Mouse (Mus musculus): ENCODE results near the gene Ydjc. TPM values are rescaled to one million over a fixed set of nuclear protein-coding genes. Genes with fewer than 3 reads are reported as not detected.

Gene Ydjc
- polyA plus RNA-seq, 1 experiment from 2014 or later: 3.4 TPM

DNA sequence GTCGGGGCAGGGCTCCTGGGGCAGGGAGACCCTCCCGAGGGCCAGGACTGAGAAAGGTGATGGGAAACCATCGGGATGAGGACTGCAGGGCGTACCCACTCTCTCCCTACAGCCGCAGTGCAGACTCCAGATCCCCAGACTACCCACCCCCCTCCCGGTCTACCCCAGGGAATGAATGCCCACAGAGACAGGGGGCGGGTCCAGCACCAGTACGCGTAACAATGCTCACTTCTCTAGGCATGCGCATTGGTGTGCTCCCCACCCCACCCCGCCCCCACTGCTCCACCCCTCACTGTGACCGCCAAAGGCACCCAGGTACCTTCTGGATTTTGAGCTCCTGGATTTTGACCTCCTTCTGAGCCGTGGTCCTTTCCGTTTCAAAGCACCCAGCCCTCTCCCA is 22.9 kb upstream of the Ydjc start:
- DNase-seq (no peak), ATAC-seq (no peak)
- Histone ChIP-seq H3K4me1 (ENCODE audit: insufficient read depth) (peaks cover 21% of the 10 kb centered on the region), H3K4me3 (ENCODE audit: low read depth, low read length) (no peak overlapping the region), H3K36me3 (replicated peaks; ENCODE audit: insufficient read depth, low read length) (no peaks in the 10 kb centered on the region), H3K27ac (ENCODE audit: low read depth) (no peak overlapping the region), H3K4me2 (ENCODE audit: low read depth, low read length) (no peak overlapping the region), H3K9ac (replicated peaks) (no peak overlapping the region), H3K9me3 (ENCODE audit: low read length) (no peaks in the 10 kb centered on the region), H3K27me3 (ENCODE audit: insufficient read depth, low read length) (no peaks in the 10 kb centered on the region)
- 83% methylated on average over 13 of the region's 14 CpGs for WGBS (ENCODE audit: insufficient replicate concordance)
- TF ChIP-seq CTCF (IDR thresholded peaks at IDR 0.05; ENCODE audit: low read depth): no peak
- TF ChIP-seq EP300 (IDR thresholded peaks at IDR 0.05; ENCODE audit: low read depth): no peak

- H3K36me3 ChIP-seq (replicated peaks; ENCODE audit: insufficient read depth, low read length): no peaks in the 10 kb centered on the region
- H3K4me2 ChIP-seq (ENCODE audit: low read depth, low read length): peak overlapping the region; percentile 75
- TF ChIP-seq EP300 (IDR thresholded peaks at IDR 0.05; ENCODE audit: low read depth): no peak
- no peak for TF ChIP-seq CTCF (IDR thresholded peaks at IDR 0.05; ENCODE audit: low read depth)
- WGBS (ENCODE audit: insufficient replicate concordance): 8% methylated on average over 22 of the region's 22 CpGs
- no peak; the same call in 1 of the 2 replicates for ATAC-seq
- peaks cover 21% of the 10 kb centered on the region for H3K4me1 ChIP-seq (ENCODE audit: insufficient read depth)
- H3K27me3 ChIP-seq (ENCODE audit: insufficient read depth, low read length): no peaks in the 10 kb centered on the region
- no peak for DNase-seq
- peak overlapping the region; percentile 58 for H3K9ac ChIP-seq (replicated peaks)
- no peaks in the 10 kb centered on the region for H3K9me3 ChIP-seq (ENCODE audit: low read length)
- peak overlapping the region; percentile 50 for H3K4me3 ChIP-seq (ENCODE audit: low read depth, low read length)
- H3K27ac ChIP-seq (ENCODE audit: low read depth): no peak overlapping the region
Observed at GRCm38 (mm10) chr16:17124119-17124870, 20.1 kb upstream of the Ydjc start.

GRCm38 (mm10) chr16:17124871-17125520 is 19.4 kb upstream of the Ydjc start, which contains the start of gene 2610318N02Rik:
Gene 2610318N02Rik (minus strand): TSS chr16:17125167.
- TF ChIP-seq CTCF (IDR thresholded peaks at IDR 0.05; ENCODE audit: low read depth) (no peak), EP300 (IDR thresholded peaks at IDR 0.05; ENCODE audit: low read depth) (no peak)
- Histone ChIP-seq H3K4me2 (ENCODE audit: low read depth, low read length) (peak within 1 kb of the TSS; percentile 75), H3K4me1 (ENCODE audit: insufficient read depth) (peaks cover 21% of the 10 kb centered on the region), H3K27me3 (ENCODE audit: insufficient read depth, low read length) (no peaks in the 10 kb centered on the region), H3K9ac (replicated peaks) (peak within 1 kb of the TSS; percentile 58), H3K4me3 (ENCODE audit: low read depth, low read length) (peak within 1 kb of the TSS; percentile 50), H3K9me3 (ENCODE audit: low read length) (no peaks in the 10 kb centered on the region), H3K27ac (ENCODE audit: low read depth) (no peak within 1 kb of the TSS), H3K36me3 (replicated peaks; ENCODE audit: insufficient read depth, low read length) (no peaks in the 10 kb centered on the region)
- ATAC-seq (peak; percentile 98), DNase-seq (peak; percentile 87)
- WGBS (ENCODE audit: insufficient replicate concordance): under 1% methylated on average over 25 of the region's 25 CpGs

DNA sequence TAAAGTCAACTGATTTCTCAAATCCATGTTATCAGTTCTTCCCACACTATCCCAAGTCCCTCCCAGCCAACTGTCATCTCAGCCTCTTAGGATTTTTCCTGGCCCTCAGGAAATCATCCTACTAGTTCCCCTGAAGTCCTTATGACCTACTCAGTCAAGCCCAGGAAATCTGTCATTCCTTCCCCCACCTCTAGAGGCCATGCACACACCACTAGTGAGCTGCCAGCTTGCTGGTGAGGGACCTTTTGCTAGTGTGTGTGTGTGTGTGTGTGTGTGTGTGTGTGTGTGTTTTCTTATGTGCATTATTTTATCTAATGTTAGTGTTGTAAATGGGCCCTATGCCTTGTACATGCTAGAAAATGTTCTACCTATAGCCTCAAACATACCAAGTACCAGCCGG is 17.1 kb upstream of the Ydjc start:
- H3K4me3 ChIP-seq (ENCODE audit: low read depth, low read length): no peak overlapping the region
- no peaks in the 10 kb centered on the region for H3K9me3 ChIP-seq (ENCODE audit: low read length)
- TF ChIP-seq CTCF (IDR thresholded peaks at IDR 0.05; ENCODE audit: low read depth) (peak; percentile 90), EP300 (IDR thresholded peaks at IDR 0.05; ENCODE audit: low read depth) (no peak)
- H3K4me2 ChIP-seq (ENCODE audit: low read depth, low read length): no peak overlapping the region
- peaks cover 27% of the 10 kb centered on the region for H3K4me1 ChIP-seq (ENCODE audit: insufficient read depth)
- ATAC-seq (no peak), DNase-seq (peak; percentile 60)
- no peaks in the 10 kb centered on the region for H3K27me3 ChIP-seq (ENCODE audit: insufficient read depth, low read length)
- 87% methylated on average over 1 of the region's 1 CpGs for WGBS (ENCODE audit: insufficient replicate concordance)
- H3K9ac ChIP-seq (replicated peaks): no peak overlapping the region
- no peak overlapping the region for H3K27ac ChIP-seq (ENCODE audit: low read depth)
- H3K36me3 ChIP-seq (replicated peaks; ENCODE audit: insufficient read depth, low read length): no peaks in the 10 kb centered on the region

GRCm38 (mm10) chr16:17131191-17132088 is 13.0 kb upstream of the Ydjc start:
- WGBS (ENCODE audit: insufficient replicate concordance): 3% methylated on average over 43 of the region's 43 CpGs
- H3K27ac ChIP-seq (ENCODE audit: low read depth): no peak overlapping the region
- H3K9ac ChIP-seq (replicated peaks): peak overlapping the region; percentile 72
- TF ChIP-seq EP300 (IDR thresholded peaks at IDR 0.05; ENCODE audit: low read depth): no peak
- TF ChIP-seq CTCF (IDR thresholded peaks at IDR 0.05; ENCODE audit: low read depth): peak; percentile 66; the same call in 1 of the 2 replicates
- peak overlapping the region; percentile 68 for H3K4me3 ChIP-seq (ENCODE audit: low read depth, low read length)
- H3K4me1 ChIP-seq (ENCODE audit: insufficient read depth): peaks cover 11% of the 10 kb centered on the region; the same call in 1 of the 2 replicates
- peak overlapping the region; percentile 96 for H3K4me2 ChIP-seq (ENCODE audit: low read depth, low read length)
- H3K9me3 ChIP-seq (ENCODE audit: low read length): no peaks in the 10 kb centered on the region
- ATAC-seq (no peak), DNase-seq (peak; percentile 47)
- H3K36me3 ChIP-seq (replicated peaks; ENCODE audit: insufficient read depth, low read length): no peaks in the 10 kb centered on the region
- no peaks in the 10 kb centered on the region for H3K27me3 ChIP-seq (ENCODE audit: insufficient read depth, low read length)
